Mouse (Mus musculus) myocyte (in vitro differentiated cells): ENCODE results near the gene Rccd1. TPM values are rescaled to one million over a fixed set of nuclear protein-coding genes. Genes with fewer than 3 reads are reported as not detected.

Source experiments
- H3K27me3 ChIP-seq: one replicate; pipeline ENCODE4 v1.6.1; 2011; ENCODE audit not compliant: control insufficient read depth, insufficient read depth, insufficient read length
- H3K36me3 ChIP-seq: one replicate; pipeline ENCODE4 v1.6.1; 2011; ENCODE audit not compliant: control insufficient read depth, insufficient read depth
- H3K4me2 ChIP-seq: one replicate; pipeline ENCODE4 v1.6.1; 2011; ENCODE audit warnings: low read depth, control low read depth
- H3K4me3 ChIP-seq: one replicate; pipeline ENCODE4 v1.5.1; 2011; ENCODE audit warnings: mild to moderate bottlenecking, control low read depth, moderate library complexity
- H3K79me2 ChIP-seq: one replicate; pipeline ENCODE4 v1.6.1; 2011; ENCODE audit not compliant: control insufficient read depth, insufficient read depth
- H3ac ChIP-seq: one replicate; pipeline ENCODE4 v1.6.1; 2011; ENCODE audit not compliant: control insufficient read depth, insufficient read length
- CEBPB ChIP-seq: IDR thresholded peaks from 2 replicates; pipeline ENCODE4 v1.6.1; 2011; ENCODE audit warnings: mild to moderate bottlenecking, moderate library complexity; ENCODE audit not compliant: poor library complexity, insufficient read depth, severe bottlenecking
- E2F4 ChIP-seq: IDR thresholded peaks from one replicate; pipeline ENCODE4 v1.6.1; 2011; ENCODE audit warnings: mild to moderate bottlenecking, control low read depth, moderate library complexity; ENCODE audit not compliant: insufficient read depth
- MAX ChIP-seq: IDR thresholded peaks from one replicate; pipeline ENCODE4 v1.6.1; 2011; ENCODE audit warnings: low read depth, mild to moderate bottlenecking, control low read depth
- MYOD1 ChIP-seq, 3 experiments: IDR thresholded peaks; one replicate each; pipeline ENCODE4 v1.6.1; 2011; ENCODE audit warnings: control low read depth in 2 of 3, low read depth in 2 of 3, mild to moderate bottlenecking in 2 of 3, moderate library complexity in 1 of 3; ENCODE audit not compliant: insufficient read length in 2 of 3, control insufficient read depth in 1 of 3
- MYOG ChIP-seq, 3 experiments: IDR thresholded peaks; one replicate each; pipeline ENCODE4 v1.6.1; 2011; ENCODE audit warnings: control low read depth in 2 of 3, low read depth in 2 of 3, mild to moderate bottlenecking in 2 of 3; ENCODE audit not compliant: insufficient read length in 2 of 3, control insufficient read depth in 1 of 3, insufficient read depth in 1 of 3
- POLR2A ChIP-seq: IDR thresholded peaks from one replicate; pipeline ENCODE4 v1.6.1; 2011; ENCODE audit warnings: low read depth, mild to moderate bottlenecking, control low read depth, moderate library complexity; ENCODE audit not compliant: insufficient read length
- POLR2AphosphoS2 ChIP-seq: IDR thresholded peaks from one replicate; pipeline ENCODE4 v1.6.1; 2011; ENCODE audit warnings: low read depth, control low read depth; ENCODE audit not compliant: insufficient read length
- REST ChIP-seq: IDR thresholded peaks from one replicate; pipeline ENCODE4 v1.6.1; 2011; ENCODE audit warnings: mild to moderate bottlenecking, control low read depth, moderate library complexity; ENCODE audit not compliant: insufficient read depth, insufficient read length
- SRF ChIP-seq: IDR thresholded peaks from one replicate; pipeline ENCODE4 v1.6.1; 2011; ENCODE audit warnings: low read depth; ENCODE audit not compliant: control insufficient read depth, insufficient read length
- TCF12 ChIP-seq: IDR thresholded peaks from one replicate; pipeline ENCODE4 v1.6.1; 2011; ENCODE audit warnings: mild to moderate bottlenecking, control low read depth; ENCODE audit not compliant: poor library complexity, insufficient read depth, severe bottlenecking
- TCF3 ChIP-seq: IDR thresholded peaks from one replicate; pipeline ENCODE4 v1.6.1; 2011; ENCODE audit warnings: low read depth, control low read depth; ENCODE audit not compliant: insufficient read length
- USF1 ChIP-seq: IDR thresholded peaks from one replicate; pipeline ENCODE4 v1.6.1; 2011; ENCODE audit warnings: low read depth, mild to moderate bottlenecking, control low read depth, moderate library complexity
- polyA plus RNA-seq: library from polyadenylated mRNA; unstranded; fragments of >200 nt; fragmentation: generic; extraction: Trizol; gene quantifications from one replicate; pipeline ENCODE4 v1.2.1, GENCODE M21; 2012; ENCODE audit warnings: missing spikeins

Rccd1 gene
- polyA plus RNA-seq, 1 experiment = 8.4 TPM

- H3K79me2 ChIP-seq = peaks cover 68% of the 10 kb centered on the region
- H3ac ChIP-seq = no peak overlapping the region
- peak overlapping the region; percentile 68 for H3K4me3 ChIP-seq
- peak overlapping the region; percentile 83 for H3K4me2 ChIP-seq
- no peak for TF ChIP-seq REST
- no peak for TF ChIP-seq MAX
- no peak for TF ChIP-seq USF1
- no peak for TF ChIP-seq POLR2A
- no peak for TF ChIP-seq CEBPB
- no peak for TF ChIP-seq SRF
- peaks cover 11% of the 10 kb centered on the region for H3K36me3 ChIP-seq
- H3K27me3 ChIP-seq = no peaks in the 10 kb centered on the region
Measured at GRCm38 (mm10) chr7:80297041-80297440, 27.2 kb downstream of the Rccd1 start.

GRCm38 (mm10) chr7:80296462-80296861, 27.8 kb downstream of the Rccd1 start:
- Histone ChIP-seq H3K79me2 (peaks cover 66% of the 10 kb centered on the region), H3K4me2 (peak overlapping the region; percentile 83), H3K4me3 (peak overlapping the region; percentile 68), H3K27me3 (no peaks in the 10 kb centered on the region), H3K36me3 (peaks cover 11% of the 10 kb centered on the region), H3ac (no peak overlapping the region)
- TF ChIP-seq REST (no peak), POLR2AphosphoS2 (no peak), SRF (no peak), POLR2A (no peak), MYOD1 (IDR thresholded peaks at IDR 0.05; ENCODE audit: control insufficient read depth in 1 of 3, insufficient read length in 2 of 3, low read depth in 2 of 3) (no peak), MAX (no peak), TCF3 (no peak), E2F4 (no peak), MYOG (IDR thresholded peaks at IDR 0.05; ENCODE audit: control insufficient read depth in 1 of 3, insufficient read depth in 1 of 3, insufficient read length in 2 of 3, low read depth in 2 of 3) (no peak), USF1 (no peak), TCF12 (no peak), CEBPB (no peak)

- Histone ChIP-seq H3K4me3 (peak overlapping the region; percentile 68), H3K27me3 (no peaks in the 10 kb centered on the region), H3ac (peak overlapping the region; percentile 62), H3K79me2 (peaks cover 52% of the 10 kb centered on the region), H3K36me3 (no peaks in the 10 kb centered on the region), H3K4me2 (peak overlapping the region; percentile 83)
- no peak for TF ChIP-seq SRF
- TF ChIP-seq POLR2AphosphoS2 = no peak
- TF ChIP-seq TCF12 = no peak
- no peak for TF ChIP-seq CEBPB
- TF ChIP-seq E2F4 = no peak
- TF ChIP-seq TCF3 = no peak
- TF ChIP-seq MAX = no peak
- no peak for TF ChIP-seq POLR2A
- TF ChIP-seq MYOD1 (IDR thresholded peaks at IDR 0.05; ENCODE audit: control insufficient read depth in 1 of 3, insufficient read length in 2 of 3, low read depth in 2 of 3) = peak in 1 of 3 experiments; percentile 64
- peak in 2 of 3 experiments; percentile 61 to 62 for TF ChIP-seq MYOG (IDR thresholded peaks at IDR 0.05; ENCODE audit: control insufficient read depth in 1 of 3, insufficient read depth in 1 of 3, insufficient read length in 2 of 3, low read depth in 2 of 3)
Measured at GRCm38 (mm10) chr7:80294764-80295648, 29.2 kb downstream of the Rccd1 start.

- H3K4me3 ChIP-seq = peak within 1 kb of the TSS; percentile 68
- no peak for TF ChIP-seq MYOD1 (IDR thresholded peaks at IDR 0.05; ENCODE audit: control insufficient read depth in 1 of 3, insufficient read length in 2 of 3, low read depth in 2 of 3)
- TF ChIP-seq POLR2AphosphoS2 = peak; percentile 74
- TF ChIP-seq REST = no peak
- TF ChIP-seq TCF3 = no peak
- TF ChIP-seq MYOG (IDR thresholded peaks at IDR 0.05; ENCODE audit: control insufficient read depth in 1 of 3, insufficient read depth in 1 of 3, insufficient read length in 2 of 3, low read depth in 2 of 3) = no peak
- TF ChIP-seq MAX = no peak
- TF ChIP-seq POLR2A = peak; percentile 89
- no peak for TF ChIP-seq USF1
- peak; percentile 94 for TF ChIP-seq E2F4
- no peak for TF ChIP-seq SRF
- no peak for TF ChIP-seq CEBPB
- no peak for TF ChIP-seq TCF12
Measured at GRCm38 (mm10) chr7:80294062-80294763, 30.0 kb downstream of the Rccd1 start, which contains the start of gene Prc1. Gene Prc1, plus strand, starts transcription at chr7:80294450.

More at GRCm38 (mm10) chr7:80294062-80294763, 30.0 kb downstream of the Rccd1 start, which contains the start of gene Prc1:
- no peaks in the 10 kb centered on the region for H3K36me3 ChIP-seq
- H3ac ChIP-seq = peak within 1 kb of the TSS; percentile 62
- peaks cover 44% of the 10 kb centered on the region for H3K79me2 ChIP-seq
- H3K4me2 ChIP-seq = peak within 1 kb of the TSS; percentile 85
- no peaks in the 10 kb centered on the region for H3K27me3 ChIP-seq
